Mouse (Mus musculus) left cerebral cortex, adult 6 months (tissue): ENCODE measurements around the gene Utp6. TPM values are rescaled to one million over a fixed set of nuclear protein-coding genes. Genes with fewer than 3 reads are reported as not detected.

ENCODE experiments used
- long read RNA-seq, 2 experiments: library from polyadenylated mRNA; unstranded; transcript quantifications; one replicate each; pipeline ENCODE4 v2.0.0; 2019 to 2020
- polyA plus RNA-seq: library from polyadenylated mRNA; unstranded; fragments of <200 nt; fragmentation: Nextera tagmentation; gene quantifications from 2 replicates; pipeline ENCODE4 v1.2.3, GENCODE M21; 2021

Utp6 gene
- polyA plus RNA-seq, result 4.5 and 5.7 TPM in 2 replicates
- long read RNA-seq, experiment 1, transcript Utp6-201 (19 exons, 3,877 nt), result major isoform, 40 of 44 reads
- long read RNA-seq, experiment 1, partial matches to known transcripts, result 1 of 44 reads
- long read RNA-seq, experiment 1, other reads (novel, unspliced or antisense), result 3 of 44 reads
- long read RNA-seq, experiment 2, partial matches to known transcripts, result 3 of 9 reads
- long read RNA-seq, experiment 2, other reads (novel, unspliced or antisense), result 2 of 9 reads

DNA sequence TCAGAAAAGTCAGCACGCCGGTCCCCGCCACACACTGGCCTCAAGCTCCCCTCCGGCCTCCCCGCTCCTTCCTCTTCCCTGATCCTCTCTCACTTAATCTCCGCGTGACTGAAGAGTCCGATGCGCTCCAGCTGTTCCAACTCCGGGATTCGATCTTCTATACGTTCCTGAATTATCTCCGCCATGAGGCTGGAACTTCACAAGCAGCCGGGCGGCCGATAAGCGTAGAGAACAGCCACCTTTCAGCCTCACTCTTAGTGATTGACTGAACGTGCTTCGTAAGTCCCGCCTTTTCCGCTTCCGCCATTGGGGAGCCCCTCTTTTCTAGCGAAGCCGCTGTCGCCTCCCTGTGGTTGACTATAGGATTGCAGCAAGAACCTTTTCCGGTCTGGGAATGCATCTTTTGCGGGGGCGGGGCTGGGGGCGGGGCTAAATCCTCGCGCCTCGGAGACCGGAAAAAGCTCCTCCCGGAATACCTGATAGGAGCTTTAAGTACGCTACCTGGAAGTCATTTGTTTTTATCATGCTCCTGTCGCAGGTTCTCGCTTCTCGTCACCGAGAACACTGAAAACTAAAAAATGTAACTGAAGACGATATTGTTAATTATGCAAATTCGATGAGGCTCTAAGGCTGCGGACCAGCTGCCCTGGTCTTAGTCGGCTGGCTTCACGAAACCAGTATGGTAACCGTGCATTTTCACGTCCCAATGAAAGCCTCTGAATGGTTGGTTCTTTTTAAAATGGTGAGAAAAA is at the start of gene Utp6:
Utp6 (minus strand) TSS at position 266 of the 752 bp plus-strand sequence.

DNA sequence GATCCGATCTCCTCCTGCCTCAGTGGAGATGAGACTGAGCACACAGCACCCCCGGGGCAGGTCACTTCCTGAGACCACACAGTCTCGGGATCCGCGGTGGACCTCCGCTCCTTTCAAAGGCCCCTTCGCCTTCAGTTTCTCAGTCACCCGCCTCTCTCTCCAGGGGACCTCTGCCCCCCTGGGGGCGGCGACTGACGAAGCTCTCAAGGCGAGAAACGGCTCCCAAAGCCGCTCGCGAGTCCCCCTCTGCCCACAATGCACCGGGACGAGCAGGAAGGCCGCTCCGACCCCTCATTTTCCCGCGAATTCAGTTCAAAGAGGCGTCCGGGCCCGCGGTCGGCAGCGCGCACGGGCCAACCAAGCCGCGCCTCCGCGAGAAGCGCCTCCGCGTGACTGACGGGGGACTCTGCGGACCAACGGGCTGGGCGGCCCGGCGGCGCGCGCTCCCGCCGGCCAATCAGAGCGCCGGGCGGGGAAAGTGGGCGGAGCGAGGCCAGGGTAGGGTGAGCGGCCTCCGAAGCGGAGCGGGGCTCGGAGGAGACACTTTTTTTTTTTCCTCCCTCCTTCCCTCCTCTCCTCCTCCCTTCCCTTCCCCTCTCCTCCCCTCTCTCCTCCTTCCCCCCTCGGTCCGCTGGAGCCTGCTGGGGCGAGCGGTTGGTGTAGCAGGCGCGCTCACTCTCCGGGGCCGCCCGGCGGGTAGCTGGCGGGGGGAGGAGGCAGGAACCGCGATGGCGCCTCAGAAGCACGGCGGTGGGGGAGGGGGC is 30.6 kb upstream of the Utp6 start, which contains the start of gene Suz12:
Suz12 (plus strand) TSS at position 515 of the 764 bp plus-strand sequence.

Other genes starting within 250 kb of the Utp6 start
- 3.0 and 4.3 TPM in 2 replicates for gene Suz12, start 30.7 kb upstream of the Utp6 start, polyA plus RNA-seq
- 10.4 and 11.6 TPM in 2 replicates for gene Crlf3, start 118.6 kb upstream of the Utp6 start, polyA plus RNA-seq
- 0.41 and 0.55 TPM in 2 replicates for gene Atad5, start 127.0 kb upstream of the Utp6 start, polyA plus RNA-seq
- gene Tefm, start 179.8 kb upstream of the Utp6 start, polyA plus RNA-seq, result 10.9 and 13.3 TPM in 2 replicates
- 4.5 and 5.8 TPM in 2 replicates for gene Adap2, start 191.7 kb upstream of the Utp6 start, polyA plus RNA-seq
- gene Rnf135, start 221.5 kb upstream of the Utp6 start, polyA plus RNA-seq, result 5.3 and 6.0 TPM in 2 replicates
- gene Rhot1, start 246.6 kb upstream of the Utp6 start, polyA plus RNA-seq, result 52.2 and 64.3 TPM in 2 replicates